Mouse (Mus musculus) embryonic facial prominence, embryonic 15.5 days (tissue): Measurements from ENCODE around the gene Grb10. TPM values are rescaled to one million over a fixed set of nuclear protein-coding genes. Genes with fewer than 3 reads are reported as not detected.
A peak's percentile ranks its signal among the peaks of the same experiment; 100 is the strongest.

Experiments used
- ATAC-seq: fragments of 200-750 bp; cut with Nextera tagmentation; 2 replicates; pipeline ENCODE4 v1.8.0; 2017; ENCODE audit warnings: low read depth, moderate TSS enrichment; ENCODE audit not compliant: insufficient number of reproducible peaks, low FRiP score, low TSS enrichment
- H3K27ac ChIP-seq: fragments of 300-500 bp; sonication (generic); replicated peaks from 2 replicates; pipeline ENCODE4 v1.5.1; 2015; ENCODE audit warnings: mild to moderate bottlenecking, inconsistent platforms
- H3K27me3 ChIP-seq: fragments of 300-500 bp; sonication (generic); 2 replicates; pipeline ENCODE4 v1.6.1; 2015; ENCODE audit warnings: inconsistent platforms
- H3K36me3 ChIP-seq: fragments of 300-500 bp; sonication (generic); 2 replicates; pipeline ENCODE4 v1.6.1; 2015; ENCODE audit warnings: mild to moderate bottlenecking, inconsistent platforms
- H3K4me1 ChIP-seq: fragments of 300-500 bp; sonication (generic); 2 replicates; pipeline ENCODE4 v1.6.1; 2015; ENCODE audit warnings: inconsistent platforms
- H3K4me2 ChIP-seq: fragments of 300-500 bp; sonication (generic); replicated peaks from 2 replicates; pipeline ENCODE4 v1.6.1; 2015; ENCODE audit warnings: mild to moderate bottlenecking, inconsistent platforms
- H3K4me3 ChIP-seq: fragments of 300-500 bp; sonication (generic); replicated peaks from 2 replicates; pipeline ENCODE4 v1.5.1; 2015; ENCODE audit warnings: mild to moderate bottlenecking, inconsistent platforms
- H3K9ac ChIP-seq: fragments of 300-500 bp; sonication (generic); 2 replicates; pipeline ENCODE4 v1.6.1; 2015; ENCODE audit warnings: inconsistent platforms
- H3K9me3 ChIP-seq: fragments of 300-500 bp; sonication (generic); replicated peaks from 2 replicates; pipeline ENCODE4 v1.6.1; 2016; ENCODE audit warnings: inconsistent platforms
- WGBS: fragments of 180-500 bp; shearing (Covaris S2); methylation state at CpG from one replicate; pipeline ENCODE4 v1.1.7; 2015; 5-methylcytosine and 5-hydroxymethylcytosine counted together
- polyA plus RNA-seq: library from polyadenylated mRNA; unstranded; fragments of >200 nt; fragmentation: Nextera tagmentation; extraction: Ambion mirVana; gene quantifications from 2 replicates; pipeline ENCODE4 v1.2.1, GENCODE M21; 2015

The Grb10 gene
- polyA plus RNA-seq, 1 experiment from 2014 or later, result 396 TPM

DNA sequence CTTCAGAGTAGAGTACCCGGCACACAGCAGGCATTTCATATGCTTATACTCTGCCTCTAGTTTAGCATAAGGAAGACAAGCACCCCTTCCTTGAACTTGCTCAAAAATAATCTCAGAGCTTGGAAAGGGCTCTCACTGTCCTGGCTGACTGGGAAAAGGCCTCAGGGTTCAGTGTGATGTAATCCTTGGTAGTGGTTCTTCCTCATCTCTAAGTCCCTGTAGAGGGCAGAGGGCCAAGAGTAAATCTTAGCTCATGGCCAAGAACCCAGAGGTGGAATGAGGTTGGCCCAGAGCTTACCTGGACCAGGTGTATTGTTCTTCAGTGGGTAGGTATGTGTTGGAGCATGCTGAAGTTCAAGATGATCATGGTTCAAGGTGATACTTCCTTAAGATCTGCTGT, 43.1 kb downstream of the Grb10 start:
- H3K36me3 ChIP-seq, result no peaks in the 10 kb centered on the region
- H3K4me2 ChIP-seq, result no peak overlapping the region
- H3K27me3 ChIP-seq, result no peaks in the 10 kb centered on the region
- H3K4me3 ChIP-seq, result no peak overlapping the region
- no peak overlapping the region for H3K27ac ChIP-seq
- H3K9me3 ChIP-seq, result no peaks in the 10 kb centered on the region
- 91% methylated on average over 1 of the region's 1 CpGs for WGBS
- no peak overlapping the region for H3K9ac ChIP-seq
- H3K4me1 ChIP-seq, result no peaks in the 10 kb centered on the region
- no peak for ATAC-seq

DNA sequence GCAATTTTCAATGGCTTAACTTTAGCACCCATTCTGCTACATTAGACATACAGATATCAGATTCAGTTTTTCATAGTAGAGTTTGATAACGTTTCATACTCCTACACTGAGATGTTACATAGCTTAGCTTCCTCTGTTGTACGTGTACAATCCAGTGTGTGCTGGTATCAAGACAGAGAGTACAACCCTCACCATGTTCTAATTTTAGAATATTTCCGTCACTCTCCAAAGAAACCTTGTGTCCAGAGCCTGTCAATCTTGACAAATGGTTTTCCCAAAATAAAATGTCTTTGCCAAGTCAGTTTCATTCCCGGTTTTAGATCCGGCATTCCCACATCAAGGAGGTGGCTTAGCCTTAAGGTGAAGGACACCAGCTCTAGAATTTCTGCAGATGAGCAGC, 44.7 kb downstream of the Grb10 start:
- ATAC-seq, result no peak

DNA sequence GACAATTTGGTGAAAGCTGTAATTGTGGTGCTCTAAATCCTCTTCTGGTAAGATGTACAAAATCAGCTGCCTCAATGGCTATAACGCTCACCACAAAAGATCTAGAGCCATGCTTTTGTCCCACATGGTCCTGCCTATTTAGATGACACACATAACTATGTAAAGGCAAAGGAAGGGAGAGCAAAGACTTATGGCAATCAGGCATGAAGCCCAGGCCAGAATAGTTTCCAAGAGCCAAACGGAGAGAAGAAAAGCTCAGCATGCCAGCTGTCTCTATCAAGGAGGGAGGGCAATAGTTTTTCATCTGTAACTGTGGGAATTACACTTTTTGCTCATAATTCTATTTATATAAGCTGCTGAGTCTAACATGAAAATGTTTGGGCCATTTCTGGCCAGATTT, 45.3 kb downstream of the Grb10 start:
- no peaks in the 10 kb centered on the region for H3K27me3 ChIP-seq
- 68% methylated on average over 2 of the region's 2 CpGs for WGBS
- no peak overlapping the region for H3K4me2 ChIP-seq
- ATAC-seq, result no peak
- H3K27ac ChIP-seq, result no peak overlapping the region
- H3K36me3 ChIP-seq, result no peaks in the 10 kb centered on the region
- H3K4me3 ChIP-seq, result no peak overlapping the region
- no peaks in the 10 kb centered on the region for H3K9me3 ChIP-seq
- no peak overlapping the region for H3K9ac ChIP-seq
- H3K4me1 ChIP-seq, result no peaks in the 10 kb centered on the region

More for the DNA sequence above, 44.7 kb downstream of the Grb10 start:
- 72% methylated on average over 5 of the region's 5 CpGs for WGBS
- H3K4me1 ChIP-seq, result no peaks in the 10 kb centered on the region
- no peak overlapping the region for H3K4me2 ChIP-seq
- no peaks in the 10 kb centered on the region for H3K27me3 ChIP-seq
- no peaks in the 10 kb centered on the region for H3K9me3 ChIP-seq
- H3K4me3 ChIP-seq, result no peak overlapping the region
- no peaks in the 10 kb centered on the region for H3K36me3 ChIP-seq
- H3K9ac ChIP-seq, result no peak overlapping the region
- no peak overlapping the region for H3K27ac ChIP-seq

DNA sequence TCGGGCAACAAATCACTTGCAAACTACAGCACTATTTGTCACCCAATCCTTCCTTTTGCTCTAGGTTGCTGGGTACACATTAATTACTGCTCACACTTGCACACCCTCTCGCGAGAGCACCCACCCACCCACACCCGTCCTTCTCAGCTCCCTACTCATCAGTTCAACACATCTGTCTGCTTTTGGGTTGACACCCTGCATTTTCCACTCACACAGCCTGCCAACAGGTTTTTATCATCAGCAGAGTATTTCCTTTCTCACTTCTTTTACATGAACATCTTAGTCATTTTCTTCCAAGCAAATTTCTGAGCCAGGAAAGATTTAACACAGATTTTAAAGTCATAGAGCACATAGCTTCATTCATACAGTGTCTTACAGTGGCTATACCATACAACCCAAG, 48.6 kb downstream of the Grb10 start:
- H3K4me2 ChIP-seq, result no peak overlapping the region
- 86% methylated on average over 4 of the region's 4 CpGs for WGBS
- H3K36me3 ChIP-seq, result no peaks in the 10 kb centered on the region
- no peak overlapping the region for H3K9ac ChIP-seq
- H3K27me3 ChIP-seq, result no peaks in the 10 kb centered on the region
- no peak for ATAC-seq
- H3K9me3 ChIP-seq, result no peaks in the 10 kb centered on the region
- H3K4me1 ChIP-seq, result no peaks in the 10 kb centered on the region
- no peak overlapping the region for H3K4me3 ChIP-seq
- H3K27ac ChIP-seq, result no peak overlapping the region

DNA sequence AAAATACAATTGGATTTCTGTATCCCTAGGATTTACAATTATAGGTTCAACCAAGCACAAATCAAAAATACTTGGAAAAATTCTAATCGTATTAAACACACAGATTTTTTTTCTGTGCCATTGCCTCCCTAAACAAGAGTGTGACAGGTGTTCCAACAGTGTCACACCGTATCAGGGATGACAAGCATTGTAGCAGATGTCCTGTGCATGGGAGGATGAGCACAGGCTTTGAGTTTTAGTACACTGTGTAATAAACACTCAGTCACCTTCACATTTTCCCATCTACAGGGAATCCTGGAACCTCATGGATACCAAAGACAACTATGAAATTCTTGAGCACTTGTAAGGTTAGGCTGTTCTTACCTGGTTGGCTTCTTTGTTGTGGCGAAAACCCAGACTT, 51.2 kb downstream of the Grb10 start:
- 91% methylated on average over 3 of the region's 3 CpGs for WGBS
- H3K4me2 ChIP-seq, result no peak overlapping the region
- H3K36me3 ChIP-seq, result 0 out of 2 replicates have a peak, but pooled peaks cover 3% of the 10 kb centered on the region
- H3K27me3 ChIP-seq, result no peaks in the 10 kb centered on the region
- no peaks in the 10 kb centered on the region for H3K9me3 ChIP-seq
- H3K4me1 ChIP-seq, result no peaks in the 10 kb centered on the region
- no peak overlapping the region for H3K9ac ChIP-seq
- no peak overlapping the region for H3K4me3 ChIP-seq
- ATAC-seq, result no peak
- no peak overlapping the region for H3K27ac ChIP-seq

DNA sequence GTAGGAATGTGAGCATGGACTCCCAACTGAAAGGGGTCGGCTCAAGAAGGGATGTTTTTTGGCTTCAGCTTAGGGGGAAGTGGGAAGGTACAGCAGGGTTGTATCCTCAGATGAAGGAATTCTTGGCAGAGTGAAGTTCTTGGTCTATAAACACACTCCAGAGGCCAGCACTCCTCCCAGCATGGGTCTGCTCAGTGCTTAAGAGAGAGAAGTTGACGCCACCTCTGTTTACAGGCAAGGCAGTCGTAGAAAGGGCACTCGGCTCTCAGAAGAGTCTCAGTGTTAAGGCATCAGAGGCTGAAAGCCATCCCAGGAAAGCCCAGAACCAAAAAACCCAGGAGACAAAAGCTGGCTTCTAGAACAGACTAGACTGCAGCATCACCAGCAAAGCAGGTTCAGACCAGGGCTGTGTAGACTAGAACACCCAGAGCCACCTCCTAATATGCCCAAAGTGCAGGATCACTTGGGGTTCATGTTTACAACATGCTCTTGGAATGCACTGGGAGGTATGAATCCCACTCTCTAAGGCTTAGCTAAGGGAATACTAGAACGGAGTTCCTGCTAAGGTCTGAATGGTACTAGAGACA, 59.8 kb downstream of the Grb10 start:
- Histone ChIP-seq H3K27ac (no peak overlapping the region), H3K4me1 (no peaks in the 10 kb centered on the region), H3K4me2 (no peak overlapping the region), H3K4me3 (no peak overlapping the region), H3K9me3 (no peaks in the 10 kb centered on the region), H3K36me3 (no peaks in the 10 kb centered on the region; the same call in 1 of the 2 replicates), H3K27me3 (no peaks in the 10 kb centered on the region), H3K9ac (no peak overlapping the region)
- 0 out of 2 replicates have a peak, but pooled peaks have one; percentile 65 for ATAC-seq
- 61% methylated on average over 5 of the region's 5 CpGs for WGBS

DNA sequence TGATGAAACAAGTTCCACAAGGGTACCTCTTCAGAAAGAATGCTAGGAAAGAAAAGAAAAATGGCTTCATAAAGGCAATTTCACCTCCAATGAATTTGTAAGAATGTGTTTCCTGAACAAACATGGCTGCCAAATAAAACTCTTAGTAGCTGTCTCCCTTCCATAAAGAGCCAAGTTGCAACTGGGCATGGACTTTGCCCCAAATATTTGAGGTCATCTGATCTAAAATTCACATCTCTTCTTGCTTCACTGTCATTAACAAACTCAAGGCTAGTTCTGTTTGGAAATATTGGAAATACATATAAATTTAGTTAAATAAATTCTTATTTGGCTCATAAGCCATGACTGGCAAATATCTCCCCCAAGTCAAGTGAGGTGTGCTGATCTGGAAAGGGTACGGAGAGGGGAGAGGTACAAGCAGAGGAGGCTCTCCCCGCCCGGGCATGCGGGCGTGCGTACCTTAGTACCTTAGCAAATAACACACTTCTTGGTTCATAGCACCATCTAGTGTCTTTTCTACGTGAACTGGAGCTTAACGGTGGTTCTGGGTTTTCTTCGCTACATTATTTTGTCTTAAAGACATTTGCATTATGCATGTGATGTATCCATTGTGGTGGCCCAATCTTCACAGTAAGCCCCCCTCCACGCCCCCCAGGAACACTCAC, 63.8 kb downstream of the Grb10 start:
- Histone ChIP-seq H3K36me3 (peaks cover 16% of the 10 kb centered on the region), H3K27me3 (no peaks in the 10 kb centered on the region), H3K4me2 (no peak overlapping the region), H3K27ac (no peak overlapping the region), H3K9ac (no peak overlapping the region), H3K4me1 (no peaks in the 10 kb centered on the region), H3K4me3 (no peak overlapping the region), H3K9me3 (no peaks in the 10 kb centered on the region; the same call in 1 of the 2 replicates)
- WGBS, result 37% methylated on average over 10 of the region's 10 CpGs
- no peak for ATAC-seq

DNA sequence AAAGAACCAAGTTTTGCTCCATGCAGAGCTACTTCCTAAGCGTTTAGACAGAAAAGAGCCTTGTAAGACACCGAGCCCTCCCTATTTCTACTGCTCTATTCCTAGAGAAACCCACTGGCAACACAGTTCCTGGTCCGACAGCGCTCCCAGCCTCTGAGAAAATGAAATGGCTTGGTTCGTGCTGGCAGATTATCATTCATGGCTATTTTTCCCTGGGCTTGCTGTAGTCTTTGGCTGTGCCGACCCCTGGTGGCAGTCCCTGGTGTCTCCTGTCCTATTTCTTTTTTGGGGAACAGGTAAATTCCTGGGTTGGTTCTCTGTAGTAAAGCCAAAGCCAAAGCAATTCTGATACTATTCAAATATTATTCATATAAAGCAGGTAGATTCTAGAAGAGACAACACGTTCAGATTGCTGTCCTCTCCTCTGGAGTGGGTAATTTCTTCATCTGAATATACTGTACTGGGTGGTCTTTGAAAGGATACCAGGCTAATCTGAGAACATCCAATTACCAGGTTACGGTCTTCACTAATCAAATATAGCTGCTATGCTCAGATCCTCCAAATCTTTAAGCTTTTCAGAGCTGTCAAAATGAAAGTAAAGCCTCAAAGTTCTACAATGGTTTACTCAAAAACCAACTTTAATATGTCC, 65.0 kb downstream of the Grb10 start:
- Histone ChIP-seq H3K27ac (peak overlapping the region; percentile 58; the same call in 1 of the 2 replicates), H3K4me3 (no peak overlapping the region), H3K9ac (no peak overlapping the region), H3K36me3 (peaks cover 21% of the 10 kb centered on the region), H3K4me1 (peaks cover 6% of the 10 kb centered on the region; the same call in 1 of the 2 replicates), H3K9me3 (no peaks in the 10 kb centered on the region; the same call in 1 of the 2 replicates), H3K4me2 (no peak overlapping the region), H3K27me3 (no peaks in the 10 kb centered on the region)
- ATAC-seq, result peak; percentile 69
- 45% methylated on average over 8 of the region's 8 CpGs for WGBS

DNA sequence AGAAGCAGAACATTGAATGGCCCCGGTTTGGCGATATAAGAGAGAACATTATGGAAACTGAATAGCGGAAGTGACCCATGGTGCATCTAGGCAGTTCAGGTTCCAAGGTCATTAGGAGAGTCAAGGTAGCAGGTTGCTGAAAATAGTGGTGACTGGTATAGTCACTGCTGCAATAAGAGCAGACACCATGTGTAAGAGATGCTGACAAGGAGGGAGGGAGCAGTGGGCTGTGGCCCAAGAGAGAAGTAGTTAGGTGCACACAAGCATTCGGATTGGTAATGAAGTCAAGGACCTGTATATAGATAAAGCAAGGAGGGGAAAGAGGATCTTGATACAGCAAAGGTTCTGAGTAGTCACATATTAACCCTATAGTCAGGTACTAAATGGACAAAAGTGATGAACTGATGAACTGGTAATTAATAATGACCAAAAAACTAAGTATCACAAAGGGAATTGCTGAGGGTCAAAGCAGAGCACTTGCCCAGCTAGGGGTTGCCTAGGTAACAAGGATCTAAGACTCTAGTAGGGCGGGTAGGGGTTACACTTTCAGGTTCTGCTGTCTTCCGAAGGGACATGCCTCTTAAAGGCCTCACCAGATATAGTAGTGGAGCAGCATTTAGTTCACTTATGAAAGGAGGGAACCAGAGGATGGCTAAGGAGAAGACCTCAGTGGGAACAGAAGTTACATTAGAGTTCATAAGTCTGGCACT, 65.9 kb downstream of the Grb10 start:
- no peak overlapping the region for H3K9ac ChIP-seq
- H3K36me3 ChIP-seq, result peaks cover 23% of the 10 kb centered on the region
- H3K27ac ChIP-seq, result peak overlapping the region; percentile 58; the same call in 1 of the 2 replicates
- ATAC-seq, result no peak
- H3K9me3 ChIP-seq, result no peaks in the 10 kb centered on the region; the same call in 1 of the 2 replicates
- no peak overlapping the region for H3K4me2 ChIP-seq
- H3K4me1 ChIP-seq, result peaks cover 8% of the 10 kb centered on the region; the same call in 1 of the 2 replicates
- H3K4me3 ChIP-seq, result no peak overlapping the region
- H3K27me3 ChIP-seq, result no peaks in the 10 kb centered on the region
- WGBS, result 87% methylated on average over 6 of the region's 6 CpGs

DNA sequence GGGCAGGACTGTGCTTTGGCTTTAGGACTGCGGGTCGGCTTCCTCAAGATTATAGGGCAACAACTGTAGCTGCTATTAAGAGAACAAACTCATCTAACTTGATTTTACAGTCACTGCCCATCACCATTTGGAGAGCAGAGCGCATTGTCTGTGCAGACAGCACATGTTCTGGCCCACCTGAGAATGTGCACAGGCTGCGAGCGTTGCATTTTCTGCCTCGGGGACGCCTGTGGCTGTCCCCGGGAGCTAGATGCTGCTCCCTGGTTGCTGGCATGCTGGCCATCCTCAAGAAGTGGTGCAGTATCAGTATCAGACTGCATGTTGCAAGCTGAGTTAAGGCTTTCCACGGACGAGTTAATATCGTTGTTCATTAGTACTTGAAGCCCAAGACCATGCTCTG, 68.2 kb downstream of the Grb10 start:
- peaks cover 13% of the 10 kb centered on the region; the same call in 1 of the 2 replicates for H3K4me1 ChIP-seq
- H3K9me3 ChIP-seq, result no peaks in the 10 kb centered on the region; the same call in 1 of the 2 replicates
- no peak overlapping the region for H3K4me3 ChIP-seq
- H3K9ac ChIP-seq, result no peak overlapping the region
- no peaks in the 10 kb centered on the region for H3K27me3 ChIP-seq
- peaks cover 25% of the 10 kb centered on the region for H3K36me3 ChIP-seq
- WGBS, result 87% methylated on average over 11 of the region's 11 CpGs
- H3K27ac ChIP-seq, result no peak overlapping the region
- no peak for ATAC-seq
- H3K4me2 ChIP-seq, result no peak overlapping the region

DNA sequence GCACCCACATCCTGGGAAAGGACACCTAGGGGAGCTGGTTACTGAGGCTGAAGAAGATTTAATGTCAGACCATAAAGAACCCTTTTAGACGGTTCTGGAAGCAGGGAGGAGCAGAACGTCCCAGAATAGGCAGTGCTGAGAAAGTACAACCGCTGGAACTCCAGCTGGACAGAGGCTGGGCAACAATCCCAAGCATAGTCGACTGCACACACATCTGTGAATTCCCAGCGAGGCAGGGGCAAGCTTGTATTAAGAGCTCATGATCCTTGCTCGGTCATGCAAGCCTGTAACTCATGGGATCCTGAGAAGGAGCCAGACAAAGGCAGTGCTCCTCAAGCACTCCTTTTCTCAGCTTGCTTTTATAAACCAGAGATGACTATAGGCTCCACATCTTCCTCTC, 69.7 kb downstream of the Grb10 start:
- peaks cover 13% of the 10 kb centered on the region; the same call in 1 of the 2 replicates for H3K4me1 ChIP-seq

More for the DNA sequence above, 69.7 kb downstream of the Grb10 start:
- Histone ChIP-seq H3K27ac (peak overlapping the region; percentile 67), H3K4me2 (no peak overlapping the region), H3K36me3 (peaks cover 25% of the 10 kb centered on the region), H3K4me3 (no peak overlapping the region), H3K27me3 (no peaks in the 10 kb centered on the region), H3K9ac (no peak overlapping the region), H3K9me3 (no peaks in the 10 kb centered on the region; the same call in 1 of the 2 replicates)
- 37% methylated on average over 6 of the region's 6 CpGs for WGBS
- no peak for ATAC-seq
